Mouse (Mus musculus): ENCODE data around the gene Slc19a2.

DNA sequence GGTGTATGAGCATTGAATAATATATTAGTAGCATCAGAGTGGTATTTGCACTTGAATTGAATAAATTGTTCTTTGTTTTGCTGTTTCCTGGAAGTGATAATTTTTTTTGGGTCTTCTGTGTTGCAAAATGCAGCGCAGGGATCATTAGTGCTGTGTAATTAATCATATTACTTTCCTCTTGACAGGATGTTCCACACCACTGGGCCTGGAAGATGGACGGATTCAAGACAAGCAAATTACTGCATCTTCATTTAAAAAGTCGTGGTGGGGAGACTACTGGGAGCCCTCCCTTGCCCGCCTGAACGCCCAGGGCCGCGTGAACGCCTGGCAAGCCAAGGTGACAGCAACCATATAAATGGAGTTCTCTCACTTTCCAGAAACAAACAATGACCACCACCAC is 34.7 kb upstream of the Slc19a2 start:
- no peak for TF ChIP-seq ZC3H11A (IDR thresholded peaks at IDR 0.05; ENCODE audit: borderline replicate concordance, low read depth, low read length)
- no peak for TF ChIP-seq CHD2 (IDR thresholded peaks at IDR 0.05; ENCODE audit: low read depth, low read length)
- TF ChIP-seq MAFK (IDR thresholded peaks at IDR 0.05; ENCODE audit: insufficient read depth, low read depth, low read length): no peak

All from ES-E14 (cell line).